Mouse (Mus musculus) heart, adult 2 months (tissue): Measurements from ENCODE around the gene Gal3st3. TPM values are rescaled to one million over a fixed set of nuclear protein-coding genes. Genes with fewer than 3 reads are reported as not detected.
A peak's percentile ranks its signal among the peaks of the same experiment; 100 is the strongest.

Experiments
- DNase-seq, 2 experiments: peaks; one replicate each; pipeline ENCODE4 v3.0.0; 2021
- H3K27ac ChIP-seq: fragments of 200-600 bp; 2 replicates; pipeline ENCODE4 v1.8.1; 2022
- H3K27me3 ChIP-seq: fragments of 200-500 bp; 2 replicates; pipeline ENCODE4 v1.6.1; 2012; ENCODE audit warnings: mild to moderate bottlenecking, low read length, inconsistent platforms, mixed read lengths; ENCODE audit not compliant: control insufficient read depth, insufficient read depth
- H3K36me3 ChIP-seq: fragments of 200-500 bp; 2 replicates; pipeline ENCODE4 v1.6.1; 2012; ENCODE audit warnings: low read length, inconsistent platforms; ENCODE audit not compliant: control insufficient read depth, insufficient read depth
- H3K4me1 ChIP-seq: fragments of 200-500 bp; 2 replicates; pipeline ENCODE4 v1.6.1; 2011; ENCODE audit warnings: low read length; ENCODE audit not compliant: control insufficient read depth, insufficient read depth
- H3K4me3 ChIP-seq: fragments of 200-600 bp; 2 replicates; pipeline ENCODE4 v1.8.1; 2022
- H3K79me2 ChIP-seq: fragments of 200-500 bp; replicated peaks from 2 replicates; pipeline ENCODE4 v1.6.1; 2012; ENCODE audit warnings: mild to moderate bottlenecking, inconsistent platforms, low read length, moderate library complexity, mixed read lengths; ENCODE audit not compliant: control insufficient read depth, insufficient read depth
- H3K9ac ChIP-seq: fragments of 200-500 bp; 2 replicates; pipeline ENCODE4 v1.6.1; 2012; ENCODE audit warnings: low read depth, mild to moderate bottlenecking, control low read depth, inconsistent platforms, low read length, mixed read lengths
- CTCF ChIP-seq: fragments of 200-600 bp; IDR thresholded peaks from 2 replicates; pipeline ENCODE4 v1.8.1; 2022; ENCODE audit warnings: antibody characterized with exemption, mild to moderate bottlenecking, moderate library complexity
- EP300 ChIP-seq: fragments of 200-500 bp; IDR thresholded peaks from 2 replicates; pipeline ENCODE4 v1.6.1; 2011; ENCODE audit warnings: low read depth, low read length, control low read depth; ENCODE audit not compliant: insufficient read depth
- POLR2A ChIP-seq: fragments of 200-500 bp; IDR thresholded peaks from 2 replicates; pipeline ENCODE4 v1.6.1; 2011; ENCODE audit warnings: mild to moderate bottlenecking, low read depth, low read length, control low read depth; ENCODE audit not compliant: insufficient read depth
- WGBS: fragments of 180-500 bp; shearing (Covaris S2); methylation state at CpG from one replicate; pipeline ENCODE4 v1.1.7; 2018; 5-methylcytosine and 5-hydroxymethylcytosine counted together
- intact Hi-C: fragments of 180-260 bp; cut with DNase I; formaldehyde crosslinking; loops from one replicate; pipeline ENCODE4 v1.15.1; 2025
- long read RNA-seq: library from polyadenylated mRNA; stranded (forward); transcript quantifications from one replicate; pipeline ENCODE4 v2.0.0, GENCODE M21; 2021
- polyA plus RNA-seq: library from polyadenylated mRNA; depleted of rRNA; stranded (reverse); fragments of >200 nt; gene quantifications from 2 replicates; pipeline ENCODE4 v1.2.3, GENCODE M21; 2012; rRNA removed
- total RNA-seq, 2 experiments: library from RNA; stranded (reverse); gene quantifications; 2 replicates each; pipeline ENCODE4 v1.2.3; 2021

The Gal3st3 gene
- total RNA-seq (10 to 100 TPM; 27.2 to 29.9 TPM), polyA plus RNA-seq (35.5 and 36.1 TPM in 2 replicates)
- long read RNA-seq, transcript Gal3st3-201 (3 exons, 2,421 nt), result major isoform, 7 of 7 reads
- long read RNA-seq, partial matches to known transcripts, result 0 of 7 reads
- long read RNA-seq, other reads (novel, unspliced or antisense), result 0 of 7 reads

GRCm38 (mm10) chr19:5297903-5298800 is at the start of gene Gal3st3:
TSS of gene Gal3st3 (plus strand) at chr19:5298331.
- H3K4me3 ChIP-seq, result peak within 1 kb of the TSS; percentile 44
- peaks cover 10% of the 10 kb centered on the region for H3K36me3 ChIP-seq
- H3K27ac ChIP-seq, result peak within 1 kb of the TSS; percentile 70
- peaks cover 8% of the 10 kb centered on the region for H3K4me1 ChIP-seq
- H3K9ac ChIP-seq, result peak within 1 kb of the TSS; percentile 76
- intact Hi-C loops, result no loop called here
- peak in 1 of 2 experiments; percentile 19 for DNase-seq
- H3K27me3 ChIP-seq, result no peaks in the 10 kb centered on the region
- no peak for TF ChIP-seq EP300
- no peak for TF ChIP-seq POLR2A
- no peak for TF ChIP-seq CTCF
- WGBS, result 21% methylated on average over 32 of the region's 32 CpGs
- no peaks in the 10 kb centered on the region for H3K79me2 ChIP-seq

- Histone ChIP-seq H3K4me1 (0 out of 2 replicates have a peak, but pooled peaks cover 2% of the 10 kb centered on the region), H3K27me3 (no peaks in the 10 kb centered on the region), H3K79me2 (peaks cover 4% of the 10 kb centered on the region; the same call in 1 of the 2 replicates), H3K9ac (no peak overlapping the region), H3K27ac (no peak overlapping the region), H3K36me3 (no peaks in the 10 kb centered on the region; the same call in 1 of the 2 replicates), H3K4me3 (no peak overlapping the region)
- intact Hi-C loops, result no loop called here
- peak in 1 of 2 experiments; percentile 52 for DNase-seq
- TF ChIP-seq EP300, result no peak
- TF ChIP-seq POLR2A, result no peak
- TF ChIP-seq CTCF, result no peak
- WGBS, result 58% methylated on average over 3 of the region's 3 CpGs
These were observed 41.0 kb upstream of the Gal3st3 start for GRCm38 (mm10) chr19:5257140-5257539.

- TF ChIP-seq POLR2A (no peak), CTCF (no peak), EP300 (no peak)
- intact Hi-C loops, result no loop called here
- peaks cover 3% of the 10 kb centered on the region for H3K79me2 ChIP-seq
- H3K4me1 ChIP-seq, result peaks cover 9% of the 10 kb centered on the region
- H3K27ac ChIP-seq, result no peak overlapping the region
- no peak overlapping the region for H3K9ac ChIP-seq
- H3K4me3 ChIP-seq, result no peak overlapping the region
- no peak for DNase-seq
- H3K27me3 ChIP-seq, result no peaks in the 10 kb centered on the region
- H3K36me3 ChIP-seq, result peaks cover 10% of the 10 kb centered on the region
- 83% methylated on average over 5 of the region's 5 CpGs for WGBS
These were observed 31.1 kb upstream of the Gal3st3 start for GRCm38 (mm10) chr19:5267015-5267414.

- Histone ChIP-seq H3K4me3 (no peak overlapping the region), H3K36me3 (peaks cover 10% of the 10 kb centered on the region), H3K4me1 (peaks cover 9% of the 10 kb centered on the region), H3K9ac (no peak overlapping the region), H3K79me2 (peaks cover 5% of the 10 kb centered on the region), H3K27ac (no peak overlapping the region), H3K27me3 (no peaks in the 10 kb centered on the region)
- TF ChIP-seq CTCF, result no peak
- TF ChIP-seq EP300, result no peak
- no peak for TF ChIP-seq POLR2A
- intact Hi-C loops, result no loop called here
- no peak for DNase-seq
These were observed 30.1 kb upstream of the Gal3st3 start for GRCm38 (mm10) chr19:5268017-5268416.

GRCm38 (mm10) chr19:5268875-5269274 is 29.3 kb upstream of the Gal3st3 start:
- TF ChIP-seq CTCF, result no peak
- no peak for TF ChIP-seq EP300
- TF ChIP-seq POLR2A, result no peak
- no peak for DNase-seq
- intact Hi-C loops, result no loop called here
- H3K27ac ChIP-seq, result no peak overlapping the region
- peaks cover 11% of the 10 kb centered on the region for H3K4me1 ChIP-seq
- H3K9ac ChIP-seq, result no peak overlapping the region
- H3K4me3 ChIP-seq, result no peak overlapping the region
- H3K27me3 ChIP-seq, result no peaks in the 10 kb centered on the region
- 85% methylated on average over 3 of the region's 3 CpGs for WGBS
- peaks cover 14% of the 10 kb centered on the region for H3K36me3 ChIP-seq
- H3K79me2 ChIP-seq, result peaks cover 4% of the 10 kb centered on the region

- H3K9ac ChIP-seq, result no peak overlapping the region
- DNase-seq, result no peak
- H3K27ac ChIP-seq, result no peak overlapping the region
- peaks cover 15% of the 10 kb centered on the region for H3K4me1 ChIP-seq
- H3K79me2 ChIP-seq, result peaks cover 4% of the 10 kb centered on the region
- peaks cover 19% of the 10 kb centered on the region for H3K36me3 ChIP-seq
- WGBS, result 51% methylated on average over 5 of the region's 5 CpGs
- intact Hi-C loops, result no loop called here
- H3K4me3 ChIP-seq, result no peak overlapping the region
- no peaks in the 10 kb centered on the region for H3K27me3 ChIP-seq
- TF ChIP-seq POLR2A (no peak), CTCF (no peak), EP300 (no peak)
These were observed 28.7 kb upstream of the Gal3st3 start for GRCm38 (mm10) chr19:5269392-5269791.
